9 mouse cellular contexts compared by ENCODE assay signal in the genomic region with DNA sequence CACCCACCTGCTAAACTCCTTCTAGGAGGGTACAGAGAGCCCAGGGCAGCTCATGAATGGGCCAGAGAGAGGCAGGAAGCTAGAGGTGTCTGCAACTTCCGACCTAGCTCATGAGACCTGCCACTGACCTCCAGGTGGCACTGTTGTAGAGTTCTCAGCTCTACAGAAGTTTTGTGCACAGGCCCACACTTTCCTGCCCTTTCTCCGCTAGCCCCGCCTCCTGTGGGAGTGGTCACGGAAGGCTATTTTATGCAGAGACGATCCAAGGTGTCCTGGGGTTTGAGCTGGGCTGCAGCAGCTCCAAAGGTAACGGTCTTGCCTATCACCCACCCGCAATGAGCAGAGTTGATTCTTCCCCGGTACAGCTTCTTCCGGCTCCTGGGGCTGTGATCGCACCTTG. TPM values are rescaled to one million over a fixed set of nuclear protein-coding genes. Genes with fewer than 3 reads are reported as not detected.
DNase-seq lines count a peak whose midpoint lies in the region; ATAC-seq lines count a peak whose summit lies in the region.
"Had no signal": no experiment of that assay in that cellular context is flagged by ENCODE, and none has a peak within 500 bp of the region (broad histone marks: within the 10 kb centered on the region; RNA-seq: fewer than 3 reads in every experiment).

No protein-coding gene starts in this region.

- 0 out of 2 replicates have a peak, but pooled peaks cover 8% of the 10 kb centered on the region for H3K27me3 ChIP-seq in forebrain, embryonic 10.5 days (ENCODE audit: poor library complexity, severe bottlenecking)
- no peaks in the 10 kb centered on the region for H3K27me3 ChIP-seq in forebrain, embryonic 15.5 days
- H3K27me3 ChIP-seq in forebrain, embryonic 11.5 days (ENCODE audit: control insufficient read depth, insufficient read depth, low read length) = no peaks in the 10 kb centered on the region
- H3K27me3 ChIP-seq: Patski had no signal

- ATAC-seq in forebrain, embryonic 15.5 days (replicated peaks) = no peak
- no peak; the same call in 1 of the 2 replicates for ATAC-seq in forebrain, embryonic 11.5 days (replicated peaks; ENCODE audit: low FRiP score)
- peak; percentile 100 for ATAC-seq in megakaryocyte, adult 5-6 weeks (ENCODE audit: poor library complexity, severe bottlenecking)
- ATAC-seq: Patski had no signal

- H3K9me3 ChIP-seq in forebrain, embryonic 10.5 days = no peaks in the 10 kb centered on the region
- H3K9me3 ChIP-seq in forebrain, embryonic 15.5 days = no peaks in the 10 kb centered on the region
- H3K9me3 ChIP-seq in forebrain, embryonic 11.5 days (ENCODE audit: control insufficient read depth, low read length) = no peaks in the 10 kb centered on the region

- no peaks in the 10 kb centered on the region for H3K36me3 ChIP-seq in forebrain, embryonic 10.5 days (replicated peaks)
- H3K36me3 ChIP-seq in forebrain, embryonic 15.5 days = no peaks in the 10 kb centered on the region
- no peaks in the 10 kb centered on the region for H3K36me3 ChIP-seq in forebrain, embryonic 11.5 days (ENCODE audit: control insufficient read depth, insufficient read depth, low read length)

- no peak overlapping the region for H3K4me2 ChIP-seq in forebrain, embryonic 15.5 days (replicated peaks)
- H3K4me2 ChIP-seq in forebrain, embryonic 11.5 days (ENCODE audit: low read depth, low read length, severe bottlenecking) = peak overlapping the region; percentile 44; the same call in 1 of the 2 replicates

- no peak overlapping the region for H3K27ac ChIP-seq in forebrain, embryonic 10.5 days
- no peak overlapping the region for H3K27ac ChIP-seq in forebrain, embryonic 15.5 days (replicated peaks)
- H3K27ac ChIP-seq in forebrain, embryonic 11.5 days (ENCODE audit: low read depth, low read length) = no peak overlapping the region

- intact Hi-C loops in heart, postnatal 25 days (cut with DNase I) = loop anchor here (10.0 kb wide), 1 partner anchor 406 kb away; no protein-coding TSS in a partner anchor

- 9% methylated on average over 10 of the region's 10 CpGs for WGBS in forebrain, embryonic 10.5 days
- 16% methylated on average over 10 of the region's 10 CpGs for WGBS in forebrain, embryonic 15.5 days
- WGBS in forebrain, embryonic 11.5 days = 11% methylated on average over 10 of the region's 10 CpGs

- peak overlapping the region; percentile 33 for H3K4me3 ChIP-seq in forebrain, embryonic 10.5 days
- H3K4me3 ChIP-seq in forebrain, embryonic 15.5 days = no peak overlapping the region
- peak overlapping the region; percentile 3; the same call in 1 of the 2 replicates for H3K4me3 ChIP-seq in forebrain, embryonic 11.5 days (ENCODE audit: low read depth, low read length)

- H3K9ac ChIP-seq in forebrain, embryonic 15.5 days (replicated peaks) = no peak overlapping the region
- H3K9ac ChIP-seq in forebrain, embryonic 11.5 days (ENCODE audit: low read length) = no peak overlapping the region

- H3K4me1 ChIP-seq in forebrain, embryonic 10.5 days = peaks cover 7% of the 10 kb centered on the region
- no peaks in the 10 kb centered on the region for H3K4me1 ChIP-seq in forebrain, embryonic 15.5 days
- H3K4me1 ChIP-seq in forebrain, embryonic 11.5 days (replicated peaks; ENCODE audit: control insufficient read depth, insufficient read depth, low read length) = no peaks in the 10 kb centered on the region

- peak; percentile 77 for DNase-seq in forebrain, embryonic 10.5 days (ENCODE audit: extremely low spot score, low spot score)
- DNase-seq in adrenal gland, postnatal 10 days = peak; percentile 84
- DNase-seq in forebrain, embryonic 11.5 days (ENCODE audit: low spot score) = peak; percentile 83
- peak; percentile 17 for DNase-seq in heart, postnatal 25 days (ENCODE audit: low spot score)
- peak; percentile 88 to 94 for DNase-seq in kidney, postnatal 36 days
- peak; percentile 83 to 88 for DNase-seq in spleen, postnatal 36 days (ENCODE audit: low spot score in 2 of 2)

RNA-seq across cellular contexts. Expression of gene Akr7a5, which starts 20.1 kb away (rescaled TPM):
- 117 and 120 TPM in 2 replicates for polyA plus RNA-seq in forebrain, embryonic 10.5 days (2016; fragmentation: Nextera tagmentation; extraction: Ambion mirVana)
- 57.3 and 60.2 TPM in 2 replicates for polyA plus RNA-seq in forebrain, embryonic 15.5 days (2015; fragmentation: Nextera tagmentation; extraction: Ambion mirVana)
- total RNA-seq in adrenal gland, postnatal 10 days (2021) = 10 to 100 TPM; 65.6 to 67.0 TPM
- polyA plus RNA-seq in forebrain, embryonic 11.5 days (2014; fragmentation: Nextera tagmentation; extraction: Ambion mirVana) = 97.4 and 103 TPM in 2 replicates
- total RNA-seq in heart, postnatal 25 days (2021) = 10 to 100 TPM; 42.6 to 46.8 TPM
- total RNA-seq in megakaryocyte, adult 5-6 weeks (2015) = 3.9 and 4.2 TPM in 2 replicates
- total RNA-seq in megakaryocyte, adult 5-6 weeks (2017) = 5.8 and 7.1 TPM in 2 replicates

RNA-seq across cellular contexts. Expression of gene Pqlc2, which starts 20.1 kb away (rescaled TPM):
- 13.6 and 14.7 TPM in 2 replicates for polyA plus RNA-seq in forebrain, embryonic 10.5 days (2016; fragmentation: Nextera tagmentation; extraction: Ambion mirVana)
- 10.5 and 10.6 TPM in 2 replicates for polyA plus RNA-seq in forebrain, embryonic 15.5 days (2015; fragmentation: Nextera tagmentation; extraction: Ambion mirVana)
- total RNA-seq in adrenal gland, postnatal 10 days (2021) = 1 to 10 TPM; 8.0 to 8.7 TPM
- polyA plus RNA-seq in forebrain, embryonic 11.5 days (2014; fragmentation: Nextera tagmentation; extraction: Ambion mirVana) = 11.4 and 16.4 TPM in 2 replicates
- total RNA-seq in heart, postnatal 25 days (2021) = 1 to 10 TPM; 6.4 to 6.6 TPM
- total RNA-seq in megakaryocyte, adult 5-6 weeks (2015) = 9.8 and 11.1 TPM in 2 replicates
- total RNA-seq in megakaryocyte, adult 5-6 weeks (2017) = 12.8 and 16.1 TPM in 2 replicates

RNA-seq across cellular contexts. Expression of gene Mrto4, which starts 21.8 kb away (rescaled TPM):
- polyA plus RNA-seq in forebrain, embryonic 10.5 days (2016; fragmentation: Nextera tagmentation; extraction: Ambion mirVana) = 186 and 195 TPM in 2 replicates
- 109 and 115 TPM in 2 replicates for polyA plus RNA-seq in forebrain, embryonic 15.5 days (2015; fragmentation: Nextera tagmentation; extraction: Ambion mirVana)
- 10 to 100 TPM; 55.0 to 56.4 TPM for total RNA-seq in adrenal gland, postnatal 10 days (2021)
- polyA plus RNA-seq in forebrain, embryonic 11.5 days (2014; fragmentation: Nextera tagmentation; extraction: Ambion mirVana) = 131 and 138 TPM in 2 replicates
- total RNA-seq in heart, postnatal 25 days (2021) = 10 to 100 TPM; 30.1 to 30.5 TPM
- total RNA-seq in megakaryocyte, adult 5-6 weeks (2015) = 47.1 and 52.4 TPM in 2 replicates
- 23.7 and 33.9 TPM in 2 replicates for total RNA-seq in megakaryocyte, adult 5-6 weeks (2017)

RNA-seq across cellular contexts. Expression of gene Emc1, which starts 21.8 kb away (rescaled TPM):
- 33.4 and 36.2 TPM in 2 replicates for polyA plus RNA-seq in forebrain, embryonic 10.5 days (2016; fragmentation: Nextera tagmentation; extraction: Ambion mirVana)
- 37.9 and 38.8 TPM in 2 replicates for polyA plus RNA-seq in forebrain, embryonic 15.5 days (2015; fragmentation: Nextera tagmentation; extraction: Ambion mirVana)
- 10 to 100 TPM; 37.2 to 47.6 TPM for total RNA-seq in adrenal gland, postnatal 10 days (2021)
- 30.2 and 31.9 TPM in 2 replicates for polyA plus RNA-seq in forebrain, embryonic 11.5 days (2014; fragmentation: Nextera tagmentation; extraction: Ambion mirVana)
- 10 to 100 TPM; 42.0 to 45.1 TPM for total RNA-seq in heart, postnatal 25 days (2021)
- 13.0 and 14.5 TPM in 2 replicates for total RNA-seq in megakaryocyte, adult 5-6 weeks (2015)
- total RNA-seq in megakaryocyte, adult 5-6 weeks (2017) = 32.3 and 37.8 TPM in 2 replicates

RNA-seq across cellular contexts. Expression of gene Ubr4, which starts 21.8 kb away (rescaled TPM):
- 57.4 and 63.4 TPM in 2 replicates for polyA plus RNA-seq in forebrain, embryonic 10.5 days (2016; fragmentation: Nextera tagmentation; extraction: Ambion mirVana)
- 79.5 and 85.6 TPM in 2 replicates for polyA plus RNA-seq in forebrain, embryonic 15.5 days (2015; fragmentation: Nextera tagmentation; extraction: Ambion mirVana)
- total RNA-seq in adrenal gland, postnatal 10 days (2021) = 100 to 1,000 TPM; 104 to 136 TPM
- 100 and 106 TPM in 2 replicates for polyA plus RNA-seq in forebrain, embryonic 11.5 days (2014; fragmentation: Nextera tagmentation; extraction: Ambion mirVana)
- total RNA-seq in heart, postnatal 25 days (2021) = 10 to 100 TPM; 87.4 to 98.3 TPM
- total RNA-seq in megakaryocyte, adult 5-6 weeks (2015) = 59.0 and 73.3 TPM in 2 replicates
- total RNA-seq in megakaryocyte, adult 5-6 weeks (2017) = 49.1 and 66.8 TPM in 2 replicates

Comparison
In these comparisons a context has a peak if more than half of its experiments do, and no peak if none do; other contexts are left out.
1. DNase-seq: peak in every context shown above with its lines; median percentile 91 in kidney, postnatal 36 days; 86 in spleen, postnatal 36 days; 84 in adrenal gland, postnatal 10 days; 83 in forebrain, embryonic 11.5 days; 77 in forebrain, embryonic 10.5 days; 17 in heart, postnatal 25 days.
2. RNA of gene Akr7a5, which starts 20.1 kb away (total RNA-seq): 65.6 to 67.0 TPM in adrenal gland, postnatal 10 days and 42.6 to 46.8 TPM in heart, postnatal 25 days; 3.9 to 7.1 TPM in megakaryocyte, adult 5-6 weeks; every median in the first group is over 4 times any median in the second.